Mouse (Mus musculus) stomach, embryonic 14.5 days (tissue): Measurements from ENCODE around the gene Trhr2. TPM values are rescaled to one million over a fixed set of nuclear protein-coding genes. Genes with fewer than 3 reads are reported as not detected.

Experiments
- ATAC-seq: fragments of 200-750 bp; cut with Nextera tagmentation; 2 replicates; pipeline ENCODE4 v1.8.0; 2017; ENCODE audit warnings: low read depth, moderate TSS enrichment; ENCODE audit not compliant: insufficient number of reproducible peaks, insufficient read depth, low FRiP score
- H3K27ac ChIP-seq: fragments of 300-500 bp; sonication (generic); 2 replicates; pipeline ENCODE4 v1.5.1; 2014; ENCODE audit warnings: mild to moderate bottlenecking, low read length, moderate library complexity, mixed read lengths
- H3K27me3 ChIP-seq: fragments of 300-500 bp; sonication (generic); 2 replicates; pipeline ENCODE4 v1.6.1; 2014; ENCODE audit warnings: low read length, control low read depth, mixed read lengths; ENCODE audit not compliant: control insufficient read depth, insufficient read depth
- H3K36me3 ChIP-seq: fragments of 300-500 bp; sonication (generic); 2 replicates; pipeline ENCODE4 v1.6.1; 2014; ENCODE audit warnings: mild to moderate bottlenecking, control low read depth, low read length, moderate library complexity, mixed read lengths; ENCODE audit not compliant: control insufficient read depth, insufficient read depth
- H3K4me1 ChIP-seq: fragments of 300-500 bp; sonication (generic); 2 replicates; pipeline ENCODE4 v1.6.1; 2014; ENCODE audit warnings: low read length, control low read depth, mixed read lengths; ENCODE audit not compliant: control insufficient read depth, insufficient read depth
- H3K4me2 ChIP-seq: fragments of 300-500 bp; sonication (generic); replicated peaks from 2 replicates; pipeline ENCODE4 v1.6.1; 2014; ENCODE audit warnings: low read depth, low read length, control low read depth
- H3K4me3 ChIP-seq: fragments of 300-500 bp; sonication (generic); 2 replicates; pipeline ENCODE4 v1.5.1; 2014; ENCODE audit warnings: low read depth, low read length, control low read depth
- H3K9ac ChIP-seq: fragments of 300-500 bp; sonication (generic); replicated peaks from 2 replicates; pipeline ENCODE4 v1.6.1; 2014; ENCODE audit warnings: low read depth, mild to moderate bottlenecking, control low read depth, low read length, moderate library complexity, mixed read lengths
- H3K9me3 ChIP-seq: fragments of 300-500 bp; sonication (generic); 2 replicates; pipeline ENCODE4 v1.6.1; 2016; ENCODE audit warnings: low read depth, low read length, control low read depth; ENCODE audit not compliant: control insufficient read depth
- WGBS: fragments of 180-500 bp; shearing (Covaris S2); extraction: QIAGEN DNeasy Blood & Tissue Kit; methylation state at CpG from one replicate; pipeline ENCODE4 v1.1.7; 2014; 5-methylcytosine and 5-hydroxymethylcytosine counted together
- polyA plus RNA-seq: library from polyadenylated mRNA; unstranded; fragments of >200 nt; fragmentation: Nextera tagmentation; extraction: Ambion mirVana; gene quantifications from 2 replicates; pipeline ENCODE4 v1.2.1, GENCODE M21; 2014

Gene Trhr2
- polyA plus RNA-seq, 1 experiment from 2014 or later: not detected

GRCm38 (mm10) chr8:122383039-122383438 is 22.5 kb upstream of the Trhr2 start:
- Histone ChIP-seq H3K4me1 (peaks cover 4% of the 10 kb centered on the region), H3K27ac (no peak overlapping the region), H3K9ac (no peak overlapping the region), H3K4me3 (no peak overlapping the region), H3K36me3 (peaks cover 50% of the 10 kb centered on the region), H3K4me2 (no peak overlapping the region), H3K27me3 (no peaks in the 10 kb centered on the region), H3K9me3 (no peaks in the 10 kb centered on the region)
- no peak for ATAC-seq
- WGBS: 59% methylated on average over 4 of the region's 4 CpGs

GRCm38 (mm10) chr8:122376365-122377231 is 16.1 kb upstream of the Trhr2 start, which contains the start of gene Zc3h18:
TSS of gene Zc3h18 (plus strand) at chr8:122376609.
- Histone ChIP-seq H3K9me3 (no peaks in the 10 kb centered on the region), H3K4me1 (peaks cover 17% of the 10 kb centered on the region), H3K27me3 (no peaks in the 10 kb centered on the region), H3K4me2 (peak within 1 kb of the TSS; percentile 80), H3K27ac (peak within 1 kb of the TSS; percentile 96), H3K4me3 (peak within 1 kb of the TSS; percentile 77), H3K36me3 (peaks cover 13% of the 10 kb centered on the region), H3K9ac (peak within 1 kb of the TSS; percentile 92)
- WGBS: under 1% methylated on average over 88 of the region's 107 CpGs
- peak; percentile 92 for ATAC-seq

DNA sequence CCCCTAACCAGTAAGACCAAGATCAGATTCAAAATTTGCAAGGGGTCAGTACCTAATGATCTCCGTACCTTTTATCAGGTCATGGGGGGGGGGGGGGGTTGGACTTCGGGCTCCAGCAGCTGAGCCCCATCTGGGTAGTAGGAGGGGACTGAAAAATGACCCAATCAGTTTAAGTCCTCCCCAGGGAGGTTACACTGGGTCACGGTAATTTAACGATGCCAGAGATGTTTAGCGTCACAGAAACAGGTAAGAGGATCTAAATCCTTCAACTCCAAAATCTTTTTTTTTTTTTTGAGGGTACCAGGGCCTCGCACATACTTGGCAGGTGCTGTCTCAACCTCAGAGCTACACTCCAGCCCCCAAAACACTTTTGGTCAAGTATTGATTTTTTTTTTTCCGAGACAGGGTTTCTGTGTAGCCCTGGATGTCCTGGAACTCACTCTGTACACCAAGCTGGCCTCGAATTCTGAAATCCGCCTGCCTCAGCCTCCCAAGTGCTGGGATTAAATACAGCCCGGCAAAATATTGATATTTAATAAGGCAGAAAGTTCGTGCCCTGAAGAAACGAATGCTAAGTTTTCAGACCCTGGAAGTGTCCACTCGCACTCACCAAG is 15.3 kb upstream of the Trhr2 start:
- peak overlapping the region; percentile 47 for H3K4me2 ChIP-seq
- H3K27ac ChIP-seq: no peak overlapping the region
- H3K9me3 ChIP-seq: no peaks in the 10 kb centered on the region
- 26% methylated on average over 13 of the region's 13 CpGs for WGBS
- H3K4me1 ChIP-seq: peaks cover 17% of the 10 kb centered on the region
- no peak overlapping the region for H3K9ac ChIP-seq
- H3K4me3 ChIP-seq: peak overlapping the region; percentile 77
- peaks cover 13% of the 10 kb centered on the region for H3K36me3 ChIP-seq
- H3K27me3 ChIP-seq: no peaks in the 10 kb centered on the region
- peak; percentile 8; the same call in 1 of the 2 replicates for ATAC-seq

DNA sequence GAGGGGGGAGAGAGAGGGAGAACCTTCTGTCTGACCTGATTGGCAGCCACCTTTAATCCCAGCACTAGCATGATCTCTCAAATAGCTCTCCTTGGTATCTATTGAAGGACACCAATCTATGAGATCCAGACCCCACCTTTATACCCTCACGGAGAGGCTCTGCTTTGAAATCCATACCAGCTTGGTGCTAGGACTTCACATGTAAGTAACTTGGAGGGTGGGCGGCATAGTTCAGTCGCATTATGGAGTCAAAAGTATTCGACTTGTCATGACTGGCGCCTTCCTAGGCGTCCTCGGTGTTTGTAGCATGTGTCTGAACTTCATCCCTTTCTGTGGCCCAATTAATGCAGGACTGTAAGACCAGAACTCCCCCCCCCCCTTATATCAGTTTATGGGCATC is 14.8 kb upstream of the Trhr2 start:
- H3K27me3 ChIP-seq: no peaks in the 10 kb centered on the region
- WGBS: 93% methylated on average over 7 of the region's 7 CpGs
- no peak for ATAC-seq

DNA sequence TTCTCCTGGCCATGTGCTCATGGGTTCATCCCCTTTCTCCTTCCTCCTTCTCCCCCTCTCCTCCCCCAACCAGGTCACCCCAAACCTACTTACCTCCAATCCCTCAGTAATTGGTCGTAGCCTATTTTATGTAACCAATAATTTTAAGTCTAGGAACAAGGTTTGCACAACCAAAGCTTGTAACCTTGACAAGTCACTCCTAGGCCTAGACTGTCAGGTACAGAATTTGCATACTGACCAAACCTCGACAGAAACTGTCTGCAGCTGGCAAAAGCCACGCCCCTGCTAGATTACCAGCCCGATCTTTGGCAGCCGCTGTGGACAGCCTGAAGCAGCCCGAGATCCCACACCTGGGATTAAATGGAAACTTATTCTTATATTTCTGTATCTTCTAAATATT is 11.2 kb upstream of the Trhr2 start:
- Histone ChIP-seq H3K27me3 (no peaks in the 10 kb centered on the region), H3K9me3 (no peaks in the 10 kb centered on the region), H3K9ac (no peak overlapping the region), H3K4me1 (peaks cover 5% of the 10 kb centered on the region; the same call in 1 of the 2 replicates), H3K4me2 (no peak overlapping the region), H3K27ac (no peak overlapping the region), H3K36me3 (no peaks in the 10 kb centered on the region), H3K4me3 (no peak overlapping the region)
- ATAC-seq: no peak
- 67% methylated on average over 6 of the region's 6 CpGs for WGBS

More for the DNA sequence above, 14.8 kb upstream of the Trhr2 start:
- Histone ChIP-seq H3K4me1 (peaks cover 17% of the 10 kb centered on the region), H3K36me3 (peaks cover 13% of the 10 kb centered on the region), H3K9ac (no peak overlapping the region), H3K4me2 (peak overlapping the region; percentile 47; the same call in 1 of the 2 replicates), H3K27ac (no peak overlapping the region), H3K4me3 (no peak overlapping the region), H3K9me3 (no peaks in the 10 kb centered on the region)

DNA sequence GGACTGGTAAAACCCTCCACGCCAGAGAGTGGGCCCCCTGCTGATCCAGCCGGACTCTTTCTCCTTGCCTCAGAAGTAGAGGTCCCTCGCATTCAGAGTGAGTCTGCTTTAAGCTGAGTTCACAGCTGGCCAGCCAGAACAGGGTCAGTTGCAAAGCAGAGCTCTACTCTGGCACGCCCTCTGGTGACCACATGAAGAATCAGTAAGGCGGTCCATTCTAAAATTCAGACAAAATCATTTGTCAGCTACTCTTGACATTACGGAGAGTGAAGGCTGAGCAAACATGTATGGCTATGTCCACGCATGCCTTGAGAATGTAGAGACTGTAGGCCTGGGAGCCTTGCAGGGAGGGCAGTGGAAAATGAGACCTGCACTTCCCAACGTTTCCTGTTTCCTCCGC is 9.1 kb upstream of the Trhr2 start:
- no peak overlapping the region for H3K4me3 ChIP-seq
- H3K9me3 ChIP-seq: no peaks in the 10 kb centered on the region
- no peak overlapping the region for H3K4me2 ChIP-seq
- H3K27ac ChIP-seq: no peak overlapping the region
- WGBS: 10% methylated on average over 9 of the region's 9 CpGs
- peak; percentile 75 for ATAC-seq
- no peak overlapping the region for H3K9ac ChIP-seq
- H3K36me3 ChIP-seq: no peaks in the 10 kb centered on the region
- no peaks in the 10 kb centered on the region for H3K27me3 ChIP-seq
- H3K4me1 ChIP-seq: no peaks in the 10 kb centered on the region

DNA sequence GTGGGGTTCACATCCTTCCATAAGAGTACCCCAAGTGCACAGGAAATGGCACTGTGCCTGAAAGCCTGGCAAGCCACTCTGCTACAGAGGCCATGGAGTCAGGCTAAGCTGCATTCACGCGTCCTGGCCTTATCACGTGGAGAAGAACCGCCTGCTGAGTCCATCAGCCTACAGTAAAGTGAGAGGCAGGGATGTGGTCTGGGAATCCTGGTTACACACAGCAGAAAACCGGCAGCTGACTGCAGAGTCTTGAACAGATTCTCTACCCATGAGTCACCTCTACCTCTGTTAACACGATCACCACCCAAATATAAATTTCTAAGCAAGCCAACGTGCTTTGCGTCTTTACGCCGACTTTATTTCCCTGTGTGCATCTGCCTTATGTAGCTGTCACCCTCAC is 7.9 kb upstream of the Trhr2 start:
- Histone ChIP-seq H3K27me3 (no peaks in the 10 kb centered on the region), H3K36me3 (no peaks in the 10 kb centered on the region), H3K9ac (no peak overlapping the region), H3K4me1 (no peaks in the 10 kb centered on the region), H3K9me3 (no peaks in the 10 kb centered on the region), H3K4me3 (no peak overlapping the region), H3K4me2 (no peak overlapping the region), H3K27ac (no peak overlapping the region)
- 66% methylated on average over 10 of the region's 10 CpGs for whole genome bisulfite sequencing
- ATAC-seq: no peak

GRCm38 (mm10) chr8:122362967-122363366 is 2.4 kb upstream of the Trhr2 start:
- no peaks in the 10 kb centered on the region for H3K27me3 ChIP-seq
- H3K4me3 ChIP-seq: no peak overlapping the region
- H3K4me1 ChIP-seq: no peaks in the 10 kb centered on the region; the same call in 1 of the 2 replicates
- ATAC-seq: no peak
- H3K9me3 ChIP-seq: no peaks in the 10 kb centered on the region
- 29% methylated on average over 8 of the region's 8 CpGs for WGBS
- no peak overlapping the region for H3K4me2 ChIP-seq
- no peaks in the 10 kb centered on the region for H3K36me3 ChIP-seq
- H3K9ac ChIP-seq: no peak overlapping the region
- H3K27ac ChIP-seq: no peak overlapping the region
